Mouse (Mus musculus): Measurements from ENCODE around the gene Tbc1d1. TPM values are rescaled to one million over a fixed set of nuclear protein-coding genes. Genes with fewer than 3 reads are reported as not detected.
"Not testable (repeated sequence)": the region's sequence is repeated elsewhere in the genome, so short reads cannot be mapped to it uniquely, and the experiment has no call there.

The Tbc1d1 gene
- total RNA-seq, 2 experiments from 2014 or later: 29.1 to 29.9 TPM

DNA sequence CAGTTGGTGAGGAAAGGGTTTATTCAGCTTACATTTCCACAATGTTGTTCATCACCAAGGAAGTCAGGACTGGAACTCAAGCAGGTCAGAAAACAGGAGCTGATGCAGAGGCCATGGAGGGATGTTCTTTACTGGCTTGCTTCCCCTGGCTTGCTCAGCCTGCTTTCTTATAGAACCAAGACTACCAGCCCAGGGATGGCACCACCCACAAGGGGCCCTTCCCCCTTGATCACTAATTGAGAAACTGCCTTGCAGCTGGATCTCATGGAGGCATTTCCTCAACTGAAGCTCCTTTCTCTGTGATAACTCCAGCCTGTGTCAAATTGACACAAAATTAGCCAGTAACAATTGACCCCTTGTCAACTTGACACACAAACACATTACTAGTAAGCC, 204.8 kb downstream of the Tbc1d1 start:
- not testable (repeated sequence) for DNase-seq

GRCm38 (mm10) chr5:64363859-64364406, 207.8 kb downstream of the Tbc1d1 start:
- DNase-seq: no peak

DNA sequence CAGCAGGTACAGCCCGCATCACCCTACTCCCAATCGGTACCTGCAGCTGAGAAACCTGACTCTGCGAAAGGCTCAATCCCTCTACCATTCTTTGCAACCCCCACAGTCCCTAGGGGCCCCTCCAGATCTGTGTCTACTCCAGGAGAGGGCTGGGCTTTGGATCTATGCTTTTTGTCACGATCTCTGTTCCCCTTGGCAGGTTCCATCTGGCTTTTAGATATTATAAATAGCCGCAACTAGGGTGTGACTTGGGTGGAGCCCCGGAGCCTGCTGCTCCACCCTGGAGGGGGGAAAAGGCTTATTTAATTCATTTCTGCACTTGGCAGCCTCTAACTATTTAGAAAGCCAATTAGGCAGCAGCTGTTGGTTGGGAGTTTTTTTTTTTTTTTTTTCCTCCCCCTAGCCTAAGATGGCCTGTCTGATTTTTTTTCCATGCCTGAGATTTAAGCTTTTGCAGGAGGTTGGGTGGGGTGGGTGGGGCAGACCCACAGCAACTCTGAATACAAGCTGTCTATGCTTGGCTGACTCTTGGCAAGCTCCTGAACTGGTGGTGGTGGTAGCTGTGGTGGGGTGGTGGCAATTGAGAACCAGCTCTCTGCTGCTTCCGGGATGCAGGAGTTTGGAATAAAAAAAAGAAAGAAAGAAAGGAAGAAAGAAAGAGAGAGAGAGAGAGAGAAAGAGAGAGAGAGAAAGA, 208.5 kb downstream of the Tbc1d1 start:
- DNase-seq: peak in 1 of 2 experiments; percentile 35

DNA sequence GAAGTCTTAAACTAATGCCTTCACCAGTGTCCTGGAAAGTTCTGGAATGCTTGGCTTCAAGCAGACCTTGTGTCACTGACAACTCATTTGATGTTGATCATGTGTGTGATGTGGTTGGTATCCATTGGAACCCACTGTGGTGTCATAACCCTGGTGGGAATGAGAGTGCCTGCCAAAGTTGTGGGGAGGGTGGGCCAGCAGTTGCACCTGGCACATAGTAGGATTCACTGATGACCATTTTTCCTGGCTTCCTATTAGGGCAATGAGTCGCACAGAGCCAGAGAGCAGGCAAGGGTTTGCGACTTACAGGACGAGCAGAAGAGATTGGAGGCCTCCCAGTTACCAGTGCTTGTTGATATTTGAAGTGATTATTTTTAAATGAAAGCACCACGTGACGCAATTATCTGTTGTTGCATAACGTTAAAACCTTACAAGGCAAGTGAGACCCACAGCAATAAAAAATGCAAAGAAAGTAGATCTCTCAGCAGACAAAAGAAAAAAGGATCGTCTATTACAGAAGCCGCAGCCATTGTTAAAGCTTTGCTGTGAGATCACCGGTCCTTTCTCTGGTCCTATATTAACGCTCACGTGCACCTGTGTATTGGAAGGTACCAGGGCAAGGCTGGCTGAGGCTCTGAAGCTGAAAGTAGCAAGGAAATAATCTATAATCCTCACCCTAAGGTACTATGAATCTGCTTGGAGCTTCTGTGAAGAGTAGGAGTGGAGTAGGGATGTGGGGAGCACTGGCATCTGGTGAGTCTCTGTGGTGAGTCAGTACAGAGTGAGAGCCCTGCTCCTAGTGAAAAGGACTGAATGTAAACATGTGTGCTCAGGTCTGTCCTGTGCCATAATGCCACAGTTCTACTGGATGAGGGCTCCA, 209.3 kb downstream of the Tbc1d1 start:
- no peak for DNase-seq

- DNase-seq: no peak
These were observed 210.0 kb downstream of the Tbc1d1 start for GRCm38 (mm10) chr5:64366113-64366512.

DNA sequence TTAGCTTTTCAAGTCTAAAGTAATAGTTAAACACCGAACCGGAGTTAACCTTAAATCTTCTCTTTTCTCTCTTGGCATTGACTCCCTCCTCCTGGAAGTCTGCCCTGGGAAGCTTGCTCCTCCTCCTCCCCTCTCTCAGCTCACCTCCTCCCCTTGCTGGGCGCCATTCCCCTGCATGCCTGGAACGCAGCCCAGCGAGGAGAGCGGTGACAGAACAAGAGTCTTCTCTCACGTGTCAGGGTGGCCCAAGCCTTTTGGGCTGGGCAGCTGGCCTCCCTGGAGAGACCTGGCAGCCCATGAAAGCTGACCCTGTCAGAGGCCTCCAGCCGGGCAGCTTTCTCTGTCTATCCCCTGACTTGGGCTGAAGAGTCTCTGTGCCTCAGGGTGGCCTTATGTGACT, 211.3 kb downstream of the Tbc1d1 start:
- peak in 1 of 2 experiments; percentile 46 for DNase-seq

DNA sequence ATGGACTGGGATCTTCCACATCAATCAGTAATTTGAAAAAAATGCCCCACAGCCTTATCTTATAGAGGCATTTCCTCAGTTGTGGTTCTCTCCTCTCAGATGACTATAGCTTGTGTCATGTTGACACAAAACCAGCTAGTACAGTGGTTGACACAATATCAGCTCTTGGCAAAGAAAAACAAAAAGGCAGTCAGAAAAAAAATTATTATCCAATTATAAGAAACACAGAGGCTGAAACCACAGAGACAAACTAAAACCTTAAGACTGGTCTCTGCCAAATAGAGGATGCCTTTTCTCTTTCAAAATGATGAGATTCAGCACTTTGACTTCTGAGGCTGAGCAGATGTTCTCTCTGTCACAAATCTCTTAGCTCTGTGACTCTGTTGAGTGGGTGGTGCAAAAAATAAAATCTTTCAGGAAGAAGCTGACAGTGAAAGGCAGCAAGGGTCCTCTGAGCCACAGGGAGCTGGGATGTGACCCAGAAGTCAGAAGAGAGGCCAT, 215.3 kb downstream of the Tbc1d1 start:
- DNase-seq: no peak

- DNase-seq: no peak
These were observed 216.3 kb downstream of the Tbc1d1 start for GRCm38 (mm10) chr5:64372292-64372961.

GRCm38 (mm10) chr5:64373695-64374094, 217.6 kb downstream of the Tbc1d1 start:
- DNase-seq: no peak

DNA sequence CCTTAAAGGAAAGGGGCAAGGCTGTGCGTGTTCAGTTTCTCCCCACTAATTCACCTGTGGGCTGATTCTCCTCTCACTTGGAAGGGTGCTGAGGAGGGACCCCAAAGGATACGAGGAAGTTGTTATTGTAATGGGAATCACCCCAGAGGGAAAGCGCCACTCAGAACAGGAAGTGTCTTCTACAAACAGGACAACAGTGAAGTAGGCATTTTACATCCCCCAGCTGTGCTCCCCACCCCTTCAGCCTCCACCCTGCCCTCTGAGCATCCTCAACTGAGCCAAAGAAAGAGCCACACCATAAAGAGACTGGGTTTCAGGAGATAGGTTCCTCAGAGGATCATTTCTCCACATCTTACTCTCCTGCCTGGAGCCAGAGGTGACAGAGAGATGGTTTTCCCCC, 219.7 kb downstream of the Tbc1d1 start:
- no peak for DNase-seq

DNA sequence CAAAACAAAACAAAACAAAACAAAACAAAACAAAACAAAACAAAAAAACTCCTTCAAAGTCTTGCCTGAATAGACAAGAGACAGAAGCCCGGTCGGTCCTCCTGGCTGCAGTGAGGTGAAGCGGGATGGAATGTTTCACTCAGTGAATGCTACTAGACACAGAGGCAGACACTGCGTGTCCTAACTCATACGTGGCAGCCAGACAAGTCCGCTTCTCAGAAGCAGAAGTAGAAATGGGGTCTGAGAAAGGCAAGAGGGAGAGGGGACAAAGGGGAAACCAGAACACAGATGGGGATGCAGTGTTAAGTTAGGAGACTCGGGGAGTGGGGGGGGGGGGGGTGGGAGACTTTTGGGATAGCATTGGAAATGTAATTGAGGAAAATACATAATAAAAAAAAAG, 220.4 kb downstream of the Tbc1d1 start:
- no peak for DNase-seq

DNA sequence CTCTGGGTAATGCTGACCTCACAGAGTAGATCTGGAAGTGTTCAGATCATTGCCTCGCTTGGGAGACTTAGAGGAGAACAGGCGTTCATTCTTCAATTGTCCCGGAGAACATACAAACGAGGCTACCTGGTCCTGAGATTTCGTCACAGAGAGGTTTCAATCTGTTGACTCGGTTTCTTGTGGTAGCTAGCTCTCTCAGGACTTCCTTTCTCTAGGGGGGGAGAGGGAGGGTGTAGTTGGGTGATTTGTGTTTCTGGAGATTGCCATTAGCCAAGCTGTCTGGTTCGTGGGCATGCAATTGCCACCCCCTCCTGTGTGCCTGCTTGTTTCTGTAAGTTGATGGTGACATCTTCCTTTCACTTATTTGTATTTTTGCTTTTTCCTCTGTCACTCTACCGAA, 221.6 kb downstream of the Tbc1d1 start:
- DNase-seq: no peak

DNA sequence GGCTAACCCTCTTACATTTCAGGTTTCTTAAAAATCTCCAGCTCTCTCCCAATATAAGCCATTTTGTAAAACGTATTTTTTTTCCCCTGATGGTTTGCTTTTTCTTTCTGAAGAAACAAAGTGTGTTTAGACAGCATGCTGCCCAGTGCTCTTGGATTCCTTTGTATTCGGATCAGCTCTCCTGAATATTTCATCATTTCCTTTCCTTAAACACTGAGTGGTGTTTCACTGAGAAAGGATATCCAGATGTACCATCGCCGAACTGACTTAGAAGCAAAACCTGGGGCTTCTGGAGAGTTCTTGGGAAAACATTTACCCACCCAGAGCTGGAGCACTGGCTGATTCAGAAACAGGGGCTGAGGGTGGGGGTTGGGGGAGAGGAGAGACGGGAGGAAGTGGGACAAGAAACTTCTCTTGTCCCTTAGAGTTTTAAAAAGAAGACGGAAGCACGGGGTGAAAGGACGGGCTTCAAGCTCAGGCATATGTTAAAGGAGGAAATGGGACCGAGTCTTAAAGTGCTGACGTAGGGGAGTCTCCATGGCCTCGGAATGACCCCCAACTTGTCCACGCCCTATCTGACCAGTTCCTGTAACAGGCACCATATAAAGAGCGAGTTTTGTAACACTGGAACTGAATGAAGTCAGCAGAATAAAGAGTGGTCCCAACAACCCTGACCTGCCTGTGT, 222.6 kb downstream of the Tbc1d1 start:
- DNase-seq: no peak

- DNase-seq: no peak
These were observed 223.7 kb downstream of the Tbc1d1 start for GRCm38 (mm10) chr5:64379829-64380228.

DNA sequence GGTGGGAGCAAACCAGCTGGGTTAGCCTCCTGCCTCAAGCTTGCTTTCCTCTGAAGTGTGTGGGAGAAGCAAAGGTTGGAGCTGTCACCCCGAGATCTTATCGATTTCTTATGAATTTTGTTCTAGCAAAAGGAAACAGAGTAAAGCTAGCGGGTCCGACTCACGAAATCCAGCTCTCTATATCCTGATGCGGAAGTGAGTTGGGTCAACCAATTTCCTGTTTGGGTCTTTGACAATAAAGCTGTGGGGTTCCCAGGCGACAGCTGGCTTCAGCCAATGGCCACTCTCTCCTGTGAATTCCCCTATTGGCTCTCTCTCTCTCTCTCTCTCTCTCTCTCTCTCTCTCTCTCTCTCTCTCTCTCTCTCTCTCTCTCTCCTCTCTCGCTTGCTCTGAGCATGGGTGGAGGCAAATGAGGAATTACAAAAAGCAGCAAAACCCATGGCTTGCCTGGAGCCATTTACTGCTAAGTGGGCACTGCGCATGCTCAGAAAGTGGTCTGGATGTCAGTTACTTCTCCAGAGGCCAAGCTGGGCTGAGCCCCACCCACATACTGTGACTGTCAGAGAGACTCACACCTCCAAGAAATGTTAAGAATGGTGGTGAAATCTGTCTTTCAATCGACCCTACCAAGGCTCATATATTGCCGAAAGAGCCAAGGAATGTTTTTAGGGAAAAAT, 224.7 kb downstream of the Tbc1d1 start:
- no peak for DNase-seq

DNA sequence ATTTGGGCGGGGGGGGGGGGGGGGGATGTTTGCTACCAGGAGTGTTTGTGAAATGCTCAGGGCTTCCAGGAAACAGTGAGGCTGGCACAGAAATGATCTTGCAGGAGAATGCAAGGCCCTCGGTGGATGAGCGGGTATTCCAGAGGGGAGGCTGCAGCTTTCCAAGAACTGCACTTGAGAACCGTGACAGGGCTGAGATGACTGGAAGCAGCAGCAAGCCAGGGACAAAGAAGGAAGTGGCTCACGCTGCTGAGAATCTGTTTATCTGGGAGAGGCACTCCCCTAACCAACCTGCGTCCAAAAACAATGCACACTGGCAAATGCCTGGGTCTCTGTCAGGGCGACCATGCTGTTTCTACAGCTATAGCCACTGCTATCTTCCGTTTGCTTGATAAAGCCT, 225.4 kb downstream of the Tbc1d1 start:
- no peak for DNase-seq

- DNase-seq: peak; percentile 74 to 82
These were observed 226.4 kb downstream of the Tbc1d1 start for GRCm38 (mm10) chr5:64382451-64383057.

- no peak for DNase-seq
These were observed 227.1 kb downstream of the Tbc1d1 start for GRCm38 (mm10) chr5:64383215-64383614.

DNA sequence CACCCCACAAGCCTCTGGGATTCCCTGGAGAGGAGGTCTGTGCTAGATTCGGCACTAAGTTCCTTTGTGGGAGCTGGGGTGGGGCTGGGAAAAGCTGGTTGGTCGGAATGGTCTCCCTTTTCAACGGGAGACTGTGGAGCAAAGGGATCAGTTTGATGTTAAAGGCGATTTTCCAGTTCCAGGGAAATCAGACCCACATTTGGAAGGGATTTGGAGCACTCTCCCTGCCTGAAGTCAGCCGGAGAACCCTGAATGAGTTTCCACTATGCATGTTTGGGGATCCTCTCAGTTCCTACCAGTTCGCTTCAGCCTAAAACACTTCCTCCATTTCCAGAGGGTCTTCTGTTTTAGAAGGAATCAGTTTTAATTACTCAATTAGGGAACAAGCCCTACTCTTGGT, 228.4 kb downstream of the Tbc1d1 start:
- DNase-seq: no peak

DNA sequence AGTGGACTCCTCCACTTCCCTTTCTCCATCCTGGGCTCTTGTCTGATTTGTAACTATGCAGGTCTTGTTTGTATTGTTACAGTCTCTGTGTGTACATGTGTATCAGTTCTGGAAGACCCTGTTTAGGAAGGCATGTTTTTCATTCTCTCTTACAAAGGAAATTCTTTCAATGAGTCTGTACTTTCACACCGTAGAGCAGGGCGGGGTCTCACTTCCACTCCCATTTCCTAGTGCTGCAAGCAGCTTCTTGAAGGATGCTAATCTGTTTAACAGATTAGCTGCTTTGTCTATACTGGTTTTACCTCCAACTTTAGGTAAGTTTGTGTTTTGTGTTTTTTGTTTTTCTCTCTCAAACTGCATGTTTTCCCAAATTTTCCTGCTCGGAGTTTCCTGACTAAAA, 230.9 kb downstream of the Tbc1d1 start:
- no peak for DNase-seq

Measured in layer of hippocampus, postnatal 36 days (tissue).